Comparison of ENCODE assay signal across 21 mouse cellular contexts in the genomic region with DNA sequence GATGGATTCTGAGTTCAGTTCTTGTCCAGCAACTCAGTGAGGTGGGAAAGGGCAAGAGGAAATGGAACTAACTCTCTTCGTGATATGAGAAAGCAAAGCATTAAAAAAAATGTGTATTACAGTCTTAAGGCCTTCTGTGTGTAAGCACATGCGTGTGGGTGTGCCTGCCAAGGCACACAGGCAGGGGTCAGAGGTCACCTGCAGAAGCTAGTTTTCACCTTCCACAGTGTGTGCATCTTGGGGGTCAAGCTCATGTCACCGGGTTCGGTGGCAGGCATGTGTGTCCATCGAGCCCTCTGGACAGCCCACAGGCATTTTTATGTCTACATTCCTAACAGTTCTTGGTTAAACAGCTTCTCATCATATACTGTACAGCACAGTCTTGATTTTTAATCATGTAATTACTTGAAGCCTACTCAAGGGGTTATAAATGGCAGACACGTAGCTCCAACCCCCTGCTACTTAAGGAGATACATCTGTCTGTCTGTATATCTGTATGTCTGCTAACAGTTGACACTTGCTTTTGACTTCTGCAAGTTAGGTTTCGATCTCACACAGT.
"Had no signal": no experiment of that assay in that cellular context is flagged by ENCODE, and none has a peak within 500 bp of the region (broad histone marks: within the 10 kb centered on the region; RNA-seq: fewer than 3 reads in every experiment).

No protein-coding gene starts in this region.

- H3K9me3 ChIP-seq: intestine, embryonic 15.5 days; liver, embryonic 13.5 days; midbrain, embryonic 10.5 days; midbrain, embryonic 13.5 days; neural tube, embryonic 13.5 days; stomach, embryonic 15.5 days had no signal

- H3K27me3 ChIP-seq: intestine, embryonic 15.5 days; midbrain, embryonic 13.5 days; neural tube, embryonic 13.5 days; stomach, embryonic 15.5 days had no signal

- H3K27ac ChIP-seq: intestine, embryonic 15.5 days; left cerebral cortex, adult 2 months; liver, embryonic 13.5 days; midbrain, embryonic 10.5 days; midbrain, embryonic 13.5 days; neural tube, embryonic 13.5 days; stomach, embryonic 15.5 days had no signal

- H3K4me3 ChIP-seq: intestine, embryonic 15.5 days; left cerebral cortex, adult 2 months; liver, embryonic 13.5 days; megakaryocyte, embryonic 14.5 days; midbrain, embryonic 10.5 days; midbrain, embryonic 13.5 days; myocyte; neural tube, embryonic 13.5 days; stomach, embryonic 15.5 days had no signal

- DNase-seq: kidney, adult 2 months; kidney, postnatal 10 days; kidney, postnatal 36 days; layer of hippocampus, postnatal 36 days; liver, embryonic 13.5 days; lung, postnatal 10 days; retina, postnatal 1 day; right cerebral cortex, postnatal 25 days; spleen, adult 18-20 months; thymus, adult 2 months; thymus, postnatal 14 days; thymus, postnatal 4 days had no signal

- H3K9ac ChIP-seq: intestine, embryonic 15.5 days; liver, embryonic 13.5 days; midbrain, embryonic 13.5 days; neural tube, embryonic 13.5 days; stomach, embryonic 15.5 days had no signal

- H3K4me2 ChIP-seq: intestine, embryonic 15.5 days; liver, embryonic 13.5 days; midbrain, embryonic 13.5 days; neural tube, embryonic 13.5 days; stomach, embryonic 15.5 days had no signal

- ATAC-seq: intestine, embryonic 15.5 days; midbrain, embryonic 13.5 days; midbrain, embryonic 16.5 days had no signal

- H3K36me3 ChIP-seq: intestine, embryonic 15.5 days; liver, embryonic 13.5 days; midbrain, embryonic 10.5 days; midbrain, embryonic 13.5 days; neural tube, embryonic 13.5 days; stomach, embryonic 15.5 days had no signal

- H3K4me1 ChIP-seq: intestine, embryonic 15.5 days; liver, embryonic 13.5 days; megakaryocyte, embryonic 14.5 days; midbrain, embryonic 13.5 days had no signal
